ENCODE assay signal across 8 mouse cellular contexts in the genomic region with DNA sequence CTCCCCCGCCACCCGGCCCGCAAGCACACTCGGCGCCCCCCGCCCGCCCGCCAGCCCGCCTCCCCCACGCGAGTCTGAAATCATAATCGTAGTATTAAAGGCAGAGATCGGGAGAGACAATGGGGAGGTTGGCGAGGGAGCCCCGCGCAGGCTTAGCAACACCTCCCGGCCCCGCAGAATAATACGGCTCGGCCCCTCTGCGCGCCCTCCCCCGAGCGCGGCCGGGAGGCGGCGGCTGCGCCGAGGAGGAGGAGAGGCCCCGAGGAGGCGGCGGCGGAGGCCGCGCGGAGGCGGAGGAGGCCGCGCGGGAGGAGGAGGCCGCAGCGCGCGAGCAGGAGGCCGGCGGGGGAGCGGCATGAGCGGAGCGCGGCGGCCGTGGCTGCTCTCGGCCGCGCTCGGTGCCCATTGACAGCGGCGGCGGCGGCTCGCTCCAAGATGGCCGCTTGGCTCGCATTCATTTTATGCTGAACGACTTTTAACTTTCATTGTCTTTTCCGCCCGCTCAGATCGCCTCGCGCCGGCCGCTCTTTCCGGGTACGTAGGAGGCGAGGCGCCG. TPM values are rescaled to one million over a fixed set of nuclear protein-coding genes. Genes with fewer than 3 reads are reported as not detected.
DNase-seq lines count a peak whose midpoint lies in the region; ATAC-seq and TF ChIP-seq lines count a peak whose summit lies in the region.

Gene Bmi1 (plus strand): TSS at position 83 of the 556 bp plus-strand sequence.

- no peaks in the 10 kb centered on the region for H3K36me3 ChIP-seq in lung, postnatal 0 days (ENCODE audit: insufficient read depth, low read length)

- H3K4me3 ChIP-seq in lung, postnatal 0 days (ENCODE audit: low read depth, low read length), result peak within 1 kb of the TSS; percentile 87

- WGBS in lung, postnatal 0 days, result 0% methylated on average over 16 of the region's 77 CpGs

- peak within 1 kb of the TSS; percentile 92 for H3K4me2 ChIP-seq in lung, postnatal 0 days (replicated peaks; ENCODE audit: low read depth, low read length)

- peak within 1 kb of the TSS; percentile 95 for H3K27ac ChIP-seq in lung, postnatal 0 days (ENCODE audit: low read length)

- ATAC-seq in hematopoietic stem cell, adult 5-6 weeks (replicated peaks in 1 of 2; ENCODE audit: insufficient read depth in 1 of 2, low FRiP score in 2 of 2, low TSS enrichment in 1 of 2, low read depth in 1 of 2, poor library complexity in 2 of 2, severe bottlenecking in 2 of 2), result 0 out of 4 replicates have a peak, but pooled peaks of 1 of the 2 experiments have one; percentile 6
- ATAC-seq in lung, postnatal 0 days, result peak; percentile 58

- peaks cover 4% of the 10 kb centered on the region; the same call in 1 of the 2 replicates for H3K4me1 ChIP-seq in lung, postnatal 0 days (ENCODE audit: insufficient read depth, low read depth, low read length)

- peaks cover 8% of the 10 kb centered on the region; the same call in 1 of the 2 replicates for H3K27me3 ChIP-seq in lung, postnatal 0 days (replicated peaks; ENCODE audit: insufficient read depth, low read length)

- no peaks in the 10 kb centered on the region for H3K9me3 ChIP-seq in lung, postnatal 0 days (ENCODE audit: low read length)

- peak within 1 kb of the TSS; percentile 81 for H3K9ac ChIP-seq in lung, postnatal 0 days (replicated peaks; ENCODE audit: low read depth)

- TF ChIP-seq EP300 in lung, postnatal 0 days (IDR thresholded peaks at IDR 0.05), result no peak

- no peak for TF ChIP-seq CTCF in lung, postnatal 0 days (IDR thresholded peaks at IDR 0.05)

- DNase-seq in NIH3T3 (ENCODE audit: low read depth), result peak; percentile 82
- peak; percentile 77 for DNase-seq in cerebellum, adult 8-10 months
- peak; percentile 53 to 59 for DNase-seq in frontal cortex, postnatal 10 days (ENCODE audit: low spot score in 2 of 2)
- DNase-seq in layer of hippocampus, postnatal 10 days (ENCODE audit: low spot score in 2 of 2), result peak; percentile 75
- DNase-seq in lung, postnatal 0 days (ENCODE audit: low spot score), result no peak
- DNase-seq in retina, postnatal 7 days (ENCODE audit: low read depth, low spot score), result peak; percentile 74
- DNase-seq in urinary bladder, adult 2 months (ENCODE audit: low spot score), result peak; percentile 73

RNA-seq across cellular contexts. Expression of gene Bmi1, which starts in this region (rescaled TPM):
- total RNA-seq in hematopoietic stem cell, adult 5-6 weeks (2017), result 53.8 and 66.8 TPM in 2 replicates
- total RNA-seq in layer of hippocampus, postnatal 10 days (2021), result 10 to 100 TPM; 34.0 to 48.4 TPM
- polyA plus RNA-seq in lung, postnatal 0 days (2015; fragmentation: Nextera tagmentation; extraction: Ambion mirVana), result 13.2 and 15.2 TPM in 2 replicates
- 25.3 TPM in 2 replicates for polyA plus RNA-seq in urinary bladder, adult 2 months (2012; rRNA removed)
